Mouse (Mus musculus): ENCODE results near the gene Zfp934. TPM values are rescaled to one million over a fixed set of nuclear protein-coding genes. Genes with fewer than 3 reads are reported as not detected.
A peak's percentile ranks its signal among the peaks of the same experiment; 100 is the strongest.
"Not testable (repeated sequence)": the region's sequence is repeated elsewhere in the genome, so short reads cannot be mapped to it uniquely, and the experiment has no call there.

Zfp934 gene
- 11.3 and 13.9 TPM in 2 replicates for polyA plus RNA-seq (2015; fragmentation: Nextera tagmentation; extraction: Ambion mirVana)

DNA sequence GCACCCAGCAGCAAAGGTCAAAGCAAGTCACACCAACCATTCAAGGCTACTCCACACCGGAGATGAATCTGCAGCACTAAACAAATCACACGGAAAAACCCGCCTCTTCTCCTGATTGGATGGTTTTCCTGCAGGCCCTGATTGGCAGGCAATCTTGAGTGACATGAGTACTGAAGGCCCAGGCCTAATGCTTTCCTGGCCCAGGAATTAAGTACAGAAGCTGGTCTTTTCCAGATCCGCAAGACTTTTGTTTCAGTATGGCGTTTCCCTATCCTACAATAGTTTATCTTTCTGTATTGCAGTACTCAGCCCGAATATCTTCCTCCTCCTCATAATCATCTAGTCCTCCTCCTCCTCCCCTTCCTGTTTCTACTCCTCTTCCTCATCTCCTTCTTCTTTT, at the start of gene Zfp934:
Gene Zfp934 (minus strand): TSS at position 101 of the 400 bp plus-strand sequence.
- DNase-seq (ENCODE audit: low spot score) = not testable (repeated sequence)

DNA sequence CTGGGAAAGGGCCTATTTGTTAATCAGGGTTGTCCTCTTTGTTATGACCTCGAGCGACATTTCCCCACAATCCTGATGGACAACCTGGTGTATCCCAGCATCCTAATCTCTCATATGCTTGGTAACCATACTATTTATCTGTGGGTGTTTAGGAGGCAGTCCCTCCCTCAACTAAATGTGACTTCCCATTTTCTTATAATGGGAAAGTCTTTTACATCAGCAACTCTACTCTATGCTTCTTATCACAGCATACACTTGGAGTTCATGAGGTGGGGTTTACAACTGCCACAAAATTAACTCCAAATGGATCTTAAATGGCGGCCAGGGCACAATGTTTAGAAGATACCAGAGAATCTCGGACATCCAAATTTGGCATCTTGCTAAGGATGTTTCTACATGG, 46.5 kb upstream of the Zfp934 start:
- DNase-seq (ENCODE audit: low spot score) = not testable (repeated sequence)

DNA sequence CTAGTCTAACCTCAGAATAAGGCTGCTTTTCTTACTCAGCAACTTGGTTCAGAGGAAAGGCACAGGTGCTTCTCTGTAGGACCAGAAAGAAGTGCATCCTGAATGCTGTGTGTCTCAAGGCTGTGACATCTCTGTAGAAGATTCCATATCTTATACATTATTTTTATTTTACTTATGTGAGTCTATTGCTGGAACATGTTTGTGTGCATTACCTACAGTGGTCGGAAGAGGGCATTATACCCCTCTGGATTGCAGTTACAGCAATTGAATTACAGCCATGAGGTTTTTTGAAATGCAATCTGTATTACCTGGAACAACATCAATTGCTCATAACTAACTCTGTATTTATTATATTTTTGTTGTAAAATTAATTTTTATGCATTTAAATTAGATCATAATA, 9.3 kb downstream of the Zfp934 start:
- DNase-seq (ENCODE audit: low spot score) = not testable (repeated sequence)

DNA sequence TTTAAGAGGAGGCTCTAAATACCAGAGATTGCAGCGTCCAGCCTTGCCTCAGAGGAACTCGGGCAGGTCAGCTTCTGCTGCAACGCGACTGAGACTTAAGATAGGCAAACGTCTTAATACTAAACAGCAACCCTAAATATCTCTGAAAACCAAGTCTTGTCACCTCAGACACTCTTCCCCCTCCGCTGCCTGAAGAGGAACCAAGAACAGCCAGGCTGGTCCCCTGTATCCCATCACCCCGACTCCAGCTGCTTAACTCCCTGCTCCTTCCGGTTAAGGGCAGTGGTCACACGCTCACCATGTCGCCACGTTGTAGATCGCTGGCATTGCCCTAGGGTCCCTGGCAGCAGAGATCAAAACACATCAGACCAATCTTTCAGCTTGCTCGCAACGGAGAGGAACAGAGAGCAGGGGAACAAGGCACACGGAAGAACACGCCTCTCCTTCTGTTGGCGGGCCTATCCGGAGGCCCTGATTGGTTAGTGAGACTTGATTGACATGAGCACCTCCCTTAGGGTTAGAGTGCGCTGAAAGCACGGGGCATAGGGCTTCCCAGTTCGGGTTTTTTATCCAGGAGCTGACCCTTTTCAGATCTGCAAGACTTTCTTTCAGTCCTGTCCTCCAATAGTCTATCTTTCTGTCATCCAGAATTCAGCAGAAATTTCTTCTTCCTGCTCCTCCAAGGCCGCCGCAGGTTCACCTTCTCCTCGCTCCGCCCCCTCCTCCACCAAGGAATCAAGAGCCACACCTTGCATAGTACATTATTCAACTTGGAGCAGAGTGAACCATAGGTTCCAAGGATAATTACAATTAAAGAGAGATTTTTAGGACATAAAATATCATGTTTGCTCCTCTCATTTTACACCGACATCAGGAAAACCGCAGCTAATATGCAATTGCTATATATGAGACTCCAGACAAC, 12.5 kb downstream of the Zfp934 start, which contains the start of gene Zfp935:
Gene Zfp935 (minus strand): TSS at position 323 of the 922 bp plus-strand sequence.
- DNase-seq (ENCODE audit: low spot score) = peak; percentile 17

DNA sequence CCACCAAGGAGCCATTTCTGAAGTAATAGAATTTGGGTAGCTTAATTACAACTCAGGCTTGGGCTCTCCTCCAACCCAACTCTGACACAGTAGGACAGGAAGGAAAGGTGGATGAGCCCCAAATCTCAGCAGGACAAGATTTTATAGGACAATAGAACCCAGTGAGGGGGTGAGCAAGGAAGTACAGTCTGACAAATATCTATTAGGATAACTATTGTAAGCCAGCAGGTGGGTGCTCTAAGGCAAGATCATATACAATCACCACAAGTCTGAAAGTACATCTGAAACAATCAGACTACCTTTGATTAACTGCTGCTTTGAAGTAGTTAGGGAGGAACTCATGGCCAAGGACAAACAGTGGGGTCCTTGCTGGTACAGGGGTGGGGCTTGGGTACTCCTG, 40.9 kb downstream of the Zfp934 start:
- not testable (repeated sequence) for DNase-seq (ENCODE audit: low spot score)

DNA sequence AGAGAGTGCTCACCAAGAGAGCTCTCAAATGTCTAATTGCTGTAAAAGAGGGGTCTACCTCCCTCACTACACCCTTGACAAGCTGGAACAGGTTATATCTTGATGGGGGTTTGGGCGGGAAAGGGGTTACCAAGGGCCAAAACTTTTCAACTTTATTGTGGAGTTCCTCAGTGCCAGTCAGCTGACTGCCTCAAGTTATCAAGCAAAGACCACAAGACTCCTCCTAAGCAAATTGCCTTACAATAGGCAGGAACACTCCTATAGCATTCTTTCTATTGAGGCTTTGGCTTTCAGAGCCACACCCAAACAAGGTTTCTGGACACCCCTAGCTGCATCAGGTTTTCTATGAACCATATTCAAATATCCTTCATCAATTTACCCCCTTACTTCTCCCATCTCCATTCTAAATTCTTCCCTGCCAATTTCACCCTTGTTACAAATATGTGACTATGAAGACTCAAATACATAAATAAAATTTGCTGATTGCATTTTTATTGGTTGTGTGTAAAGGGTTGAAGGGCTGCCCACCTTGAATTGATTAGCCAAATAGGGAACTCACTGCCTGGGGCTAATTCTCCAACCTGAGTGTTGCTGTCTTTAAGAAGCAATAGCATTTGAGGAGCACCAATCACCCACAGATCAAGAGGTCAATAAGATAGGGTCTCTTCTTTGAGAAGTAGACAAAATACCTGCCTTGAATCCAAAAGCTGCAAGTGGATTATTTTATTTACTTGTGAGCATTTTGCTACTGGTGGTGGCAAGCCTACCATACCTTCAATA, 60.2 kb downstream of the Zfp934 start:
- DNase-seq (ENCODE audit: low spot score) = not testable (repeated sequence)

DNA sequence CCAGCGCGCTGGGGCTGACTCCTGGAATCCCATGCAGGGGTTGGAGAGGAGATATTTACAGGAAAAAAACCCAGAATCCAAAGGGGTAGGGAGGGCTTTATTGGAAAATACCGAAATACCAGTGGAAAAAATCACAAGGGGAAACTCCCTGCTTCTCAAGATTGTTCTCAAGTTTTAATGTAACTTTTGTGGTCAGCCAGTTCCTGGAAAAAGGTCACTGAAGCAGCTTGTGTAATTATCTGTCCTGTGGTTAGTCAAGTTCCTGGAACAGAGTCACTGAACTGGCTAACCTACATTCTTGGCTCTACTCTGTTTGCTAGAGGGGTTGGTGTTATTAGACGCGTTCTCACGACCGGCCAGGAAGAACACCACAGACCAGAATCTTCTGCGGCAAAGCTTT, 98.3 kb downstream of the Zfp934 start:
- not testable (repeated sequence) for DNase-seq (ENCODE audit: low spot score)

DNA sequence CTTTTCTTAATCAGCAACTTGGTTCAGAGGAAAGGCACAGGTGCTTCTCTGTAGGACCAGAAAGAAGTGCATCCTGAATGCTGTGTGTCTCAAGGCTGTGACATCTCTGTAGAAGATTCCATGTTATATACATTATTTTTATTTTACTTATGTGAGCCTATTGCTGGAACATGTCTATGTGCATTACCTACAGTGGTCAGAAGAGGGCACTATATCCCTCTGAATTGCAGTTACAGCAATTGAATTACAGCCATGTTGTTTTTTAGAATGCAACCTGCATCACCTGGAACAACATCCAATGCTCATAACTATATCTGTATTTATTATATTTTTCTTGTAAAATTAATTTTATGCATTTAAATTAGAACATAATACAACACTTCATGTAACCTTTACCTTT, 101.1 kb downstream of the Zfp934 start:
- DNase-seq (ENCODE audit: low spot score) = peak; percentile 69

DNA sequence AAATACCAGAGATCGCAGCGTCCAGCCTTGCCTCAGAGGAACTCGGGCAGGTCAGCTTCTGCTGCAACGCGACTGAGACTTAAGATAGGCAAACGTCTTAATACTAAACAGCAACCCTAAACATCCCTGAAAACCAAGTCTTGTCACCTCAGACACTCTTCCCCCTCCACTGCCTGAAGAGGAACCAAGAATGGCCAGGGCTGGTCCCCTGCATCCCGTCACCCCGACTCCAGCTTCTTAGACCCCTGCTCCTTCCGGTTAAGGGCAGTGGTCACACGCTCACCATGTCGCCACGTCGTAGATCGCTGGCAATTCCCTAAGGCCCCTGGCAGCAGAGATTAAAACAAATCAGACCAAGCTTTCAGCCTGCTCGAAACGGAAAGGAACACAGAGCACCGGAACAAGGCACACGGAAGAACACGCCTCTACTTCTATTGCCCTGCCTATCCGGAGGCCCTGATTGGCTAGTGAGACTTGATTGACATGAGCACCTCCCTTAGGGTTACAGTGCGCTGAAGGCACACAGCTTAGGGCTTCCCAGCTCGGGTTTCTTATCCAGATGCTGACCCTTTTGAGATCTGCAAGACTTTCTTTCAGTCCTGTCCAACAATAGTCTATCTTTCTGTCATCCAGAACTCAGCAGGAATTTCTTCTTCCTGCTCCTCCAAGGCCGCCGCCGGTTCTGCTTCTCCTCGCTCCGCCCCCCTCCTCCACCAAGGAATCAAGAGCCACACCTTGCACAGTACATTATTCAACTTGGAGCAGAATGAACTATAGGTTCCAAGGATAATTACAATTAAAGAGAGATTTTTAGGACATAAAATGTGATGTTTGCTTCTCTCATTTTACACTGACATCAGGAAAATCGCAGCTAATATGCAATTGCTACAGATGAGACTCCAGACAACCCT, 104.3 kb downstream of the Zfp934 start, which contains the start of gene Gm49359:
Gene Gm49359 (minus strand): TSS at position 409 of the 911 bp plus-strand sequence.
- DNase-seq (ENCODE audit: low spot score) = peak; percentile 92

Small RNA genes within 50 kb of the gene (microRNA-seq; reads per million reads assigned to microRNA genes)
- not detected for gene Gm22256 (ENCODE audit: borderline number of aligned reads)

Other genes starting within 250 kb of the Zfp934 start
- gene Gm3604, start 188.0 kb downstream of the Zfp934 start, polyA plus RNA-seq (2015; fragmentation: Nextera tagmentation; extraction: Ambion mirVana) = 5.2 and 6.6 TPM in 2 replicates
- 6.8 and 8.4 TPM in 2 replicates for gene Gm49359, start 104.4 kb downstream of the Zfp934 start, polyA plus RNA-seq (2015; fragmentation: Nextera tagmentation; extraction: Ambion mirVana)
- gene Zfp935, start 12.7 kb downstream of the Zfp934 start, polyA plus RNA-seq (2015; fragmentation: Nextera tagmentation; extraction: Ambion mirVana) = 0.42 TPM in 1 of 2 replicates, not detected in the other
- 5.1 and 5.3 TPM in 2 replicates for gene 6720489N17Rik, start 53.0 kb upstream of the Zfp934 start, polyA plus RNA-seq (2015; fragmentation: Nextera tagmentation; extraction: Ambion mirVana)
- 13.5 and 15.7 TPM in 2 replicates for gene Platr25, start 189.5 kb upstream of the Zfp934 start, polyA plus RNA-seq (2015; fragmentation: Nextera tagmentation; extraction: Ambion mirVana)
- gene Gm5141, start 214.6 kb upstream of the Zfp934 start, polyA plus RNA-seq (2015; fragmentation: Nextera tagmentation; extraction: Ambion mirVana) = 4.9 and 7.0 TPM in 2 replicates

Measured in thymus, postnatal 0 days (tissue).